Mouse (Mus musculus) CD4-positive helper T cell, adult 2 months (primary cell): ENCODE data around the gene Lcmt2.
"Not testable (repeated sequence)": the region's sequence is repeated elsewhere in the genome, so short reads cannot be mapped to it uniquely, and the experiment has no call there.

Source experiments
- DNase-seq: peaks from one replicate; pipeline ENCODE4 v3.0.0-alpha.2; 2012; ENCODE audit warnings: low read depth, missing footprints, low spot score

Gene Lcmt2

GRCm38 (mm10) chr2:121140018-121140882 lies at the start of gene Lcmt2, which contains the start of gene Adal:
Gene Lcmt2, minus strand, starts transcription at chr2:121140653.
Gene Adal, plus strand, starts transcription at chr2:121140428.
- DNase-seq: peak; percentile 94

- no peak for DNase-seq
These were observed 48.1 kb upstream of the Lcmt2 start for GRCm38 (mm10) chr2:121188530-121188929.

DNA sequence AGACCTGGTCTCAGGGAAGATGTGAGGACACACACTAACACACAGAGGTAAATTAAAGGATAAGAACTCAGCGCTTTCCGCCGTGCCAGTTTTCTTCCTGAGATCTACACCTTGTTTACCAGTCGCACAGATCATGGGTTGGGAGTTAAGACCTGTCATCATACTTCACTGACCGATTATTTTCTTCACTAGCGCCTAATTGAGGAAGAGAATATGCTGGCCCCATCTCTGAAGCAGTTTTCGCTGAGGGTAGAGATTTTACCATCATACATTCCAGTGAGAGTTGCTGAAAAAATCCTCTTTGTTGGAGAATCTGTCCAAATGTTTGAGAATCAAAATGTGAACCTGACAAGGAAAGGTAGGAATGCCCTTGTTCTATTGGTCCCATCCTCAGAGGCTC lies 43.7 kb upstream of the Lcmt2 start:
- no peak for DNase-seq

GRCm38 (mm10) chr2:121183431-121183830 lies 43.0 kb upstream of the Lcmt2 start:
- no peak for DNase-seq

- peak; percentile 10 for DNase-seq
These were observed 38.5 kb upstream of the Lcmt2 start for GRCm38 (mm10) chr2:121178828-121179479.

DNA sequence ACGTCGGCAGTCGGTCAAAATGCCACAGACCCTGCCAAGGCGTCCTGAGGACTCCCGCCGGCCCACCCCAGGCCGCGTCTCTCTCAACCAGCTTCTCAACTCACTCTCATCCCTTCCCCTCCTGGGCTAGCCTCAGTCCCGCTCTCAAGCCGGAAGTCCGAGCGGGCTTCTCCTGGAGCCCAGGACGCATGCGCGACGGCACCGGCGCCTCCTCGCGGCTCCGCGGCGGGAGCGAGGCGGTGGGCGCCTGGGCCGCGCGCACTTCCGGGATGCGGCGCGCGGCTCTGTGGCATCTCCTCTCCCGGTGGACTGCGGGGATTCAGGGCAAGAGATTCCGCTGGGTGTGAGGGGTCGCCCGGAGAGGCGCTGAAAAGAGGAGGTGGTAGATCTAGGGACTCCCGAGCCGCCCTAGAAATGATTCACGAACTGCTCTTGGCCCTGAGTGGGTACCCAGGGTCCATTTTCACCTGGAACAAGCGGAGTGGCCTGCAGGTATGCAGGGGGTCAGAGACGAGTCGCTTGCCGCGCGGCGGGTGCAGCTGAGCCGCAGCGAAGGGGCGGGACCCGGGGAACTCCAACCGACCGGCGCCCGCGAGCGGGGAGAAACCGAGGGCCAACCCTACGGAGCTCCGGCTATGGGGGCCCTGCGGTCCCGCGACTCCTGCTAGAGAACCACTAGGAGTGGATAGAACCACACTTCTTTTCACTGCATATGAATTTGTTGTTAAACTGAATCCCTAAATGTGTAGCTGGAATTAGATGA lies 30.7 kb upstream of the Lcmt2 start, which contains the start of gene Zscan29:
TSS of gene Zscan29 (minus strand) at position 146 of the 763 bp plus-strand sequence.
- DNase-seq: peak; percentile 92

GRCm38 (mm10) chr2:121170481-121170971 lies 30.1 kb upstream of the Lcmt2 start, which contains the start of gene Tubgcp4:
Gene Tubgcp4, plus strand, starts transcription at chr2:121170654.
- peak; percentile 63 for DNase-seq

DNA sequence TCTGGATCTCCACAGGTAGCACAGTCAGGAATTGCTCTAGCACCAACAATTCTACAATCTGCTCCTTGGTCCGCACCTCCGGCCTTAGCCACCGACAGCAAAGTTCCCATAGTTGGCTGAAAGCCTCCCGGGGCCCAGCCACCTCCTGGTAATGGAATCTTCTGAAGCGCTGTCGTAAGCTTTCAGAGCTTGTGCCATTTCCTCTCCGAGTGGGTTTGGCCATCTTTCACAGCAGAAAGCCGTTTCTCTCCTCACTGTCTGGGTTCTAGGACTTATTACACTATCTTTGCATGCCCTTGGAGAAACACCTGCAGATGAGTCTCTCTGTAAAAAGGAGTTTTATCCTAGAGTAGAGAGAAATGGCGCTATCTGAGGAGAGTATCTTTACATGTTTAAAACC lies 29.4 kb upstream of the Lcmt2 start:
- peak; percentile 49 for DNase-seq

DNA sequence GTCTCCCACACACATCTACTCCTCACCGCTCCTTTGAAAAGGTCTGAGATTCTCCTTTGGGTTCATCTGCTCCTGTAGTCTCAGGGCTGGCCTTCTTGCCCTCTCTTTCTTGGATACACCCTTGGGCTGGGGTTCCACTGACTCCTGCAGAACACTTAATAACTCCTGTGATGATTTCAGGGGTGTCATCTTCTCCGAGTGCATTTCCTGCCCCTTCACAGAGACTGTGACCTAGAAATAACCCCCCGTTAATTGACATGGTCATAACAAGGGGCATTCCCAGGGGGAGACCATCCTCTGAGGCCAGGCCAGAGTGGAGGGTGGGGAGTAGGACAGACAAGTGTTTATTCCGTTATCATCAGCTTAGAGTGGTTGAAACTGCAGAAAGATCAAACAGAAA lies 28.7 kb upstream of the Lcmt2 start:
- peak; percentile 11 for DNase-seq

DNA sequence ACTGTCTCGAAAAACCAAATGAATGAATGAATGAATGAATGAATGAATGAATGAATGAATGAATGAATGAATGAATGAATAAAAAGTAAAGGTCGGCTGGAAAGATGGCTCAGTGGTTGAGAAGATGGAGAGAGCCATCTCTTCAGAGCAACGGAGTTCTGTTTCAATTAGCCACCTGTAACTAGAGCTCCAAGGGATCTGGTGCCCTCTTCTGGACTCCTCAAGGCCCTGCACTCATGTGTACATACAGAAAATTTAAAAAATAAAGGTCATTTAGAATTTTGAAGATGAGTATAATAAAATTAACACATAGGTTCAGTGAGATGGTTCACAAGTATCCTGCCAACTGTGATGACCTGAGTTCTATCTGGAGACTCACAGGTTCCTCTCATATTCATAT lies 12.6 kb upstream of the Lcmt2 start:
- DNase-seq: no peak

GRCm38 (mm10) chr2:121149679-121150078 lies 9.2 kb upstream of the Lcmt2 start:
- no peak for DNase-seq

DNA sequence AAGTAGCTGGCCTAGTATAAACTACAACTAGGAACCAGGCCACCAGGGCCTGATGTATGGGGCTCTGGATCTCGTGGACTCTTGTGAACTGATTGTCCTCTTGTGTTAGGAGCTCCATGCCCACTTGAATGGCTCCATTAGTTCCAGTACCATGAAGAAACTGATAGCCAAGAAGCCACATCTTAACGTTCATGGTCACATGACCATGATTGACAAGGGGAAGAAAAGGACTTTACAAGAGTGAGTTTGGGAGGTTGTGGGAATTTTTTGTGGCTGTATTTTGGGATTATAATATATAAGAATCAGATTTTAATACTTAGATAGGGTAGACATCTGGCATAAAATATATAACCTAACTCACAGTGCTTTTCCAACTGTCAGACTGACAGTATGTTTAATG lies 2.0 kb upstream of the Lcmt2 start:
- DNase-seq: no peak

- DNase-seq: peak; percentile 6
These were observed 973 bp upstream of the Lcmt2 start for GRCm38 (mm10) chr2:121141216-121142035.

DNA sequence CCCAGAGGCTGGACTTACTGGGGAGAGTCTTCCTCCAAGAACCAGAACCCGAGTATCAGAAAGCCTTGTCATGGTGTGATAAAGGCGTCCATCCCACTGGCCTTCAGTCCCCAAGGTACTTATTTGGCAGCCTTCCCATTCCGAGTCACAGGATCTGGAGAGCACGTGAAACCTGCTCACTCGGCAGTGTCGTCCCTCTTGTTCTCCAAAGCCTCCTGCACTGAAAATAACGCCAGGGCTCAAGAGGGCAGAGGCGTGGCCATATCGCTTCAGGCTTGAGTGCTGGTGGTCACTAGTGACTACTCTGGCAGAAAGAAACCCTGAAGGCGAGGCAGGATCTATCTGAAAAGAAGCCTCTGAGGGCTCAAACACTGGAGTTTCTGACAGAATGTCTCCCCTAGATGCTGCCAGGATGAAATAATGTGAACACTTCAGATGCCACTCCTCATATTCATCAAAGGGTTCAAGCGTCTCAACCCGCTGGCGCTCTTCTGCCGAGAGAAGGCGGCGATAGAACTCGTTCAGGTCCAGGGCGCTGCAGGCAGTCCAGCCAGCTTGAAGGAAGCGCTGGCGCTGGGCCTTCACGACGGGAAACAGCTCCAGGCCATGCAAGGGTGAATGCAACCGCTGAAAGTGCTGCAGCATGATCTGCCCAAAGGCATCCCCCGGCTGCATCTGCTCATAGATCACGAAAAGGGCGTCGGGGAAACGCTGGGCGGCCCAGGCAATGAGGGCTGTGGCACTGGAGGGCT lies 1.0 kb downstream of the Lcmt2 start:
- no peak for DNase-seq

GRCm38 (mm10) chr2:121137371-121137770 lies 3.1 kb downstream of the Lcmt2 start:
- peak; percentile 5 for DNase-seq

DNA sequence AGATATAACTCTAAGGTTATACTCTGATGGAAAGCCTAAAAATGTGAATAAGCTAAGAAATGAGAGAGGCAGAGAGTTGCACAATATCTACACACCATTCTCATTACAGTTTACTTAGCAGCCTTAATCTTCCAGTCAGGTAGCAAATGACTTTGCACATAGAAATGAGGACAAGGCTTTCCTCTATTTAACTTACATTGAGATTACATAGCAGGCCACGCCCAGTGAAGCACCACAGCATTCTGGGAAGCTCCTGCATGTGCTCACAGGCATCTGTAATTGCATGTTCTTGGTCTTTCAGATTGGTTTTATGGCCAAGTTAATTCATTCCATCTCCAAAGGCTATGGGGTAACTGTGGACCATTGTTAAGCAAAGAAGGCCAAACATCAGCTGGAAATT lies 7.6 kb downstream of the Lcmt2 start:
- DNase-seq: no peak

DNA sequence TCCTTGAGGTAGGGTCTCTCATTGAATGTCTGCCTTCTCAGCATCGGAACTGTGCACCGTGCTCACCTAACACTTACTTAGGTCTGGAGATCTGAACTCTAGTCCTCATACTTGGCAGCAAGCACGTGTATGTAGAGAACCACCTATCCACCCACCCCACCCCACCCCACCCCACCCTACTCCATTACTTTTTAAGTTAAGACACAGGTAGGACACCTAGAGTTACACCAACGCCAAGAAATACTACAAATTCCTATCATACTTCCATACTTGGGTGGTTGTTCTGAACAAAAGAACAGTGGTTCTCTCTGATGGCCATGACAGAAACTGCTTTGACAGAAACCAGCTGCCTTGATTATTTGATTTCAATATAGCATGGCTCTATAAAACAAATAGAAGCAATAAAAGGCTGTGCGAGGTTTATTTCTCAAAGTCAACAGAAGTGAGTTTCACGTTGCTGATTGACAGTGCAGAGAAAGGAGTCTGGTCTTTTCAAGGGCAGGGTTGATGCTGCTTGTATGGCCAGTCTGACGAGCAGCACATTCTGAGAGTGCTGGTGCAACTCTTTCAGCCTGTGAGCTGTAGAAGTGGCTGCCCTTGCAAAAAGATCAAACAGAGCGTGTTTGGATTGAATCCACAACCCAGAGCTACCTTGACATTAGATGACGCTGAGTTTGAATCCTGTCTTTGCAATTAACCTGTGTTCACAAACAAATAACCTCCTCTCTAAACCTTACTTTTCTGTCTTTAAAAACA lies 11.4 kb downstream of the Lcmt2 start:
- DNase-seq: no peak

- no peak for DNase-seq
These were observed 12.9 kb downstream of the Lcmt2 start for GRCm38 (mm10) chr2:121127536-121127935.

DNA sequence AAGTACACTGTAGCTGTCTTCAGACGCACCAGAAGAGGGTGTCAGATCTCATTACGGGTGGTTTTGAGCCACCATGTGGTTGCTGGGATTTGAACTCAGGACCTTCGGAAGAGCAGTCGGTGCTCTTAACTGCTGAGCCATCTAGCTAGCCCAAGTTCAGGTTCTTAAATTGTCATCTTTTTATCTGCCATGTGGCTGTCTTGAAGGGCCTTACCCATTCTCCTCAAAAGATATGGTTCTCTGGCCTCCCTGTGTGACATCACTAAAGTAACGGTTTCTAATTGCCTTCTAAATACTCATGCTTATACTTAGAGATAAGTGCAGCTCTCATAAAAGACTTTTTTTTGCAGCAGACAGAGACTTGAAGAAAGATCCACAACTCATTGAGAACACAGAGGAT lies 14.2 kb downstream of the Lcmt2 start:
- DNase-seq: not testable (repeated sequence)
